Mouse (Mus musculus) forebrain, embryonic 11.5 days (tissue): Measurements from ENCODE around the gene Ccp110. TPM values are rescaled to one million over a fixed set of nuclear protein-coding genes. Genes with fewer than 3 reads are reported as not detected.

ENCODE experiments used
- ATAC-seq: fragments of 200-750 bp; cut with Nextera tagmentation; replicated peaks from 2 replicates; pipeline ENCODE4 v1.8.0; 2017; ENCODE audit warnings: moderate TSS enrichment; ENCODE audit not compliant: low FRiP score
- DNase-seq: peaks from one replicate; pipeline ENCODE4 v3.0.0-alpha.2; 2017; ENCODE audit warnings: low spot score
- H3K27ac ChIP-seq: fragments of 300-500 bp; sonication (generic); 2 replicates; pipeline ENCODE4 v1.5.1; 2014; ENCODE audit warnings: low read depth, low read length
- H3K27me3 ChIP-seq: fragments of 300-500 bp; sonication (generic); 2 replicates; pipeline ENCODE4 v1.6.1; 2014; ENCODE audit warnings: mild to moderate bottlenecking, low read length, mixed read lengths; ENCODE audit not compliant: control insufficient read depth, insufficient read depth
- H3K36me3 ChIP-seq: fragments of 300-500 bp; sonication (generic); 2 replicates; pipeline ENCODE4 v1.6.1; 2014; ENCODE audit warnings: mild to moderate bottlenecking, low read length, moderate library complexity, mixed read lengths; ENCODE audit not compliant: control insufficient read depth, insufficient read depth
- H3K4me1 ChIP-seq: fragments of 300-500 bp; sonication (generic); replicated peaks from 2 replicates; pipeline ENCODE4 v1.6.1; 2014; ENCODE audit warnings: low read length, mixed read lengths; ENCODE audit not compliant: control insufficient read depth, insufficient read depth
- H3K4me2 ChIP-seq: fragments of 300-500 bp; sonication (generic); 2 replicates; pipeline ENCODE4 v1.6.1; 2014; ENCODE audit warnings: low read depth, mild to moderate bottlenecking, low read length, moderate library complexity, mixed read lengths; ENCODE audit not compliant: severe bottlenecking
- H3K4me3 ChIP-seq: fragments of 300-500 bp; sonication (generic); 2 replicates; pipeline ENCODE4 v1.5.1; 2014; ENCODE audit warnings: low read depth, low read length
- H3K9ac ChIP-seq: fragments of 300-500 bp; sonication (generic); 2 replicates; pipeline ENCODE4 v1.6.1; 2014; ENCODE audit warnings: low read length
- H3K9me3 ChIP-seq: fragments of 300-500 bp; sonication (generic); 2 replicates; pipeline ENCODE4 v1.6.1; 2016; ENCODE audit warnings: low read length, mixed read lengths; ENCODE audit not compliant: control insufficient read depth
- WGBS: fragments of 180-500 bp; shearing (Covaris S2); extraction: QIAGEN DNeasy Blood & Tissue Kit; methylation state at CpG from one replicate; pipeline ENCODE4 v1.1.7; 2014; 5-methylcytosine and 5-hydroxymethylcytosine counted together
- polyA plus RNA-seq: library from polyadenylated mRNA; unstranded; fragments of >200 nt; fragmentation: Nextera tagmentation; extraction: Ambion mirVana; gene quantifications from 2 replicates; pipeline ENCODE4 v1.2.1, GENCODE M21; 2014

Gene Ccp110
- polyA plus RNA-seq, 1 experiment from 2014 or later: 28.0 TPM

GRCm38 (mm10) chr7:118755756-118756155 is 43.4 kb downstream of the Ccp110 start:
- no peak overlapping the region for H3K4me3 ChIP-seq
- H3K4me1 ChIP-seq: no peaks in the 10 kb centered on the region
- no peak for ATAC-seq
- no peak overlapping the region for H3K4me2 ChIP-seq
- H3K27ac ChIP-seq: no peak overlapping the region
- no peaks in the 10 kb centered on the region for H3K27me3 ChIP-seq
- no peak for DNase-seq
- peaks cover 2% of the 10 kb centered on the region; the same call in 1 of the 2 replicates for H3K36me3 ChIP-seq
- no peak overlapping the region for H3K9ac ChIP-seq
- WGBS: 92% methylated on average over 7 of the region's 7 CpGs
- no peaks in the 10 kb centered on the region for H3K9me3 ChIP-seq

GRCm38 (mm10) chr7:118756490-118757265 is 44.3 kb downstream of the Ccp110 start:
- WGBS: 95% methylated on average over 24 of the region's 24 CpGs
- Histone ChIP-seq H3K9ac (no peak overlapping the region), H3K27me3 (no peaks in the 10 kb centered on the region), H3K27ac (no peak overlapping the region), H3K36me3 (peaks cover 2% of the 10 kb centered on the region; the same call in 1 of the 2 replicates), H3K4me1 (no peaks in the 10 kb centered on the region), H3K4me2 (no peak overlapping the region), H3K4me3 (no peak overlapping the region), H3K9me3 (no peaks in the 10 kb centered on the region)
- DNase-seq: no peak
- no peak for ATAC-seq

- no peaks in the 10 kb centered on the region for H3K4me1 ChIP-seq
- H3K36me3 ChIP-seq: peaks cover 2% of the 10 kb centered on the region; the same call in 1 of the 2 replicates
- no peaks in the 10 kb centered on the region for H3K9me3 ChIP-seq
- H3K9ac ChIP-seq: no peak overlapping the region
- no peak overlapping the region for H3K4me3 ChIP-seq
- H3K27me3 ChIP-seq: no peaks in the 10 kb centered on the region
- H3K4me2 ChIP-seq: no peak overlapping the region
- no peak overlapping the region for H3K27ac ChIP-seq
- DNase-seq (no peak), ATAC-seq (no peak)
- WGBS: 79% methylated on average over 4 of the region's 4 CpGs
Measured at GRCm38 (mm10) chr7:118758369-118758768, 46.0 kb downstream of the Ccp110 start.

- DNase-seq (no peak), ATAC-seq (no peak)
- Histone ChIP-seq H3K9me3 (no peaks in the 10 kb centered on the region), H3K27ac (no peak overlapping the region), H3K36me3 (peaks cover 2% of the 10 kb centered on the region; the same call in 1 of the 2 replicates), H3K4me3 (no peak overlapping the region), H3K4me2 (no peak overlapping the region), H3K4me1 (no peaks in the 10 kb centered on the region), H3K27me3 (no peaks in the 10 kb centered on the region), H3K9ac (no peak overlapping the region)
- WGBS: 88% methylated on average over 5 of the region's 5 CpGs
Measured at GRCm38 (mm10) chr7:118759372-118759771, 47.0 kb downstream of the Ccp110 start.

- H3K4me3 ChIP-seq: no peak overlapping the region
- no peak for DNase-seq
- H3K27me3 ChIP-seq: no peaks in the 10 kb centered on the region
- WGBS: 92% methylated on average over 11 of the region's 11 CpGs
- H3K36me3 ChIP-seq: no peaks in the 10 kb centered on the region
- H3K9ac ChIP-seq: no peak overlapping the region
- H3K27ac ChIP-seq: no peak overlapping the region
- no peaks in the 10 kb centered on the region for H3K4me1 ChIP-seq
- ATAC-seq: no peak
- no peaks in the 10 kb centered on the region for H3K9me3 ChIP-seq
- no peak overlapping the region for H3K4me2 ChIP-seq
Measured at GRCm38 (mm10) chr7:118763939-118764338, 51.6 kb downstream of the Ccp110 start.

- no peak overlapping the region for H3K4me3 ChIP-seq
- ATAC-seq: no peak
- no peak overlapping the region for H3K9ac ChIP-seq
- H3K4me2 ChIP-seq: no peak overlapping the region
- H3K36me3 ChIP-seq: no peaks in the 10 kb centered on the region
- H3K27me3 ChIP-seq: no peaks in the 10 kb centered on the region
- no peaks in the 10 kb centered on the region for H3K4me1 ChIP-seq
- no peak overlapping the region for H3K27ac ChIP-seq
- 87% methylated on average over 14 of the region's 14 CpGs for WGBS
- DNase-seq: no peak
- no peaks in the 10 kb centered on the region for H3K9me3 ChIP-seq
Measured at GRCm38 (mm10) chr7:118764725-118765124, 52.4 kb downstream of the Ccp110 start.

GRCm38 (mm10) chr7:118765604-118766003 is 53.3 kb downstream of the Ccp110 start:
- no peaks in the 10 kb centered on the region for H3K36me3 ChIP-seq
- no peaks in the 10 kb centered on the region for H3K9me3 ChIP-seq
- no peak for DNase-seq
- H3K27me3 ChIP-seq: no peaks in the 10 kb centered on the region
- no peak for ATAC-seq
- no peak overlapping the region for H3K4me2 ChIP-seq
- WGBS: 77% methylated on average over 8 of the region's 8 CpGs
- H3K4me1 ChIP-seq: no peaks in the 10 kb centered on the region
- H3K27ac ChIP-seq: no peak overlapping the region
- no peak overlapping the region for H3K4me3 ChIP-seq
- H3K9ac ChIP-seq: no peak overlapping the region

GRCm38 (mm10) chr7:118766119-118766833 is 53.9 kb downstream of the Ccp110 start:
- 62% methylated on average over 18 of the region's 18 CpGs for WGBS
- no peak overlapping the region for H3K27ac ChIP-seq
- DNase-seq: peak; percentile 73
- no peaks in the 10 kb centered on the region for H3K9me3 ChIP-seq
- H3K4me1 ChIP-seq: no peaks in the 10 kb centered on the region
- no peaks in the 10 kb centered on the region for H3K36me3 ChIP-seq
- peak; percentile 73; the same call in 1 of the 2 replicates for ATAC-seq
- H3K27me3 ChIP-seq: no peaks in the 10 kb centered on the region
- no peak overlapping the region for H3K4me2 ChIP-seq
- H3K4me3 ChIP-seq: no peak overlapping the region
- no peak overlapping the region; the same call in 1 of the 2 replicates for H3K9ac ChIP-seq
